Mouse (Mus musculus): Measurements from ENCODE around the gene Pdpk1.

Pdpk1 gene

GRCm38 (mm10) chr17:24030551-24030950 is 120.2 kb downstream of the Pdpk1 start:
- DNase-seq: no peak

GRCm38 (mm10) chr17:24029477-24029876 is 121.2 kb downstream of the Pdpk1 start:
- DNase-seq: no peak

Data from kidney, postnatal 25 days (tissue).